Mouse (Mus musculus) forebrain, postnatal 0 days (tissue): Measurements from ENCODE around the gene Unc119b. TPM values are rescaled to one million over a fixed set of nuclear protein-coding genes. Genes with fewer than 3 reads are reported as not detected.
A peak's percentile ranks its signal among the peaks of the same experiment; 100 is the strongest.

ENCODE experiments used
- ATAC-seq: fragments of 200-750 bp; cut with Nextera tagmentation; 2 replicates; pipeline ENCODE4 v1.8.0; 2017; ENCODE audit warnings: mild to moderate bottlenecking, moderate library complexity
- DNase-seq: peaks from one replicate; pipeline ENCODE4 v3.0.0-alpha.2; 2015
- H3K27ac ChIP-seq: fragments of 300-500 bp; sonication (generic); 2 replicates; pipeline ENCODE4 v1.5.1; 2014; ENCODE audit warnings: low read depth, mild to moderate bottlenecking, antibody characterized with exemption, low read length, moderate library complexity, mixed read lengths
- H3K27me3 ChIP-seq: fragments of 300-500 bp; sonication (generic); 2 replicates; pipeline ENCODE4 v1.6.1; 2014; ENCODE audit warnings: mild to moderate bottlenecking, low read length, mixed read lengths; ENCODE audit not compliant: insufficient read depth
- H3K36me3 ChIP-seq: fragments of 300-500 bp; sonication (generic); 2 replicates; pipeline ENCODE4 v1.6.1; 2014; ENCODE audit warnings: mild to moderate bottlenecking, moderate library complexity; ENCODE audit not compliant: insufficient read depth
- H3K4me1 ChIP-seq: fragments of 300-500 bp; sonication (generic); 2 replicates; pipeline ENCODE4 v1.6.1; 2014; ENCODE audit warnings: antibody characterized with exemption; ENCODE audit not compliant: insufficient read depth
- H3K4me2 ChIP-seq: fragments of 300-500 bp; sonication (generic); 2 replicates; pipeline ENCODE4 v1.6.1; 2014; ENCODE audit warnings: low read depth, mild to moderate bottlenecking, moderate library complexity
- H3K4me3 ChIP-seq: fragments of 300-500 bp; sonication (generic); 2 replicates; pipeline ENCODE4 v1.5.1; 2014; ENCODE audit warnings: low read depth, low read length, mixed read lengths
- H3K9ac ChIP-seq: fragments of 300-500 bp; sonication (generic); 2 replicates; pipeline ENCODE4 v1.6.1; 2014; ENCODE audit warnings: mild to moderate bottlenecking
- H3K9me3 ChIP-seq: fragments of 300-500 bp; sonication (generic); 2 replicates; pipeline ENCODE4 v1.6.1; 2016; ENCODE audit warnings: low read length
- CTCF ChIP-seq: sonication (generic); IDR thresholded peaks from 2 replicates; pipeline ENCODE4 v1.5.1; 2016; ENCODE audit warnings: antibody characterized with exemption, control low read depth, low read depth
- WGBS: fragments of 180-500 bp; shearing (Covaris S2); extraction: QIAGEN DNeasy Blood & Tissue Kit; methylation state at CpG from one replicate; pipeline ENCODE4 v1.1.7; 2014; 5-methylcytosine and 5-hydroxymethylcytosine counted together
- polyA plus RNA-seq: library from polyadenylated mRNA; unstranded; fragments of >200 nt; fragmentation: Nextera tagmentation; extraction: Ambion mirVana; gene quantifications from 2 replicates; pipeline ENCODE4 v1.2.1, GENCODE M21; 2015
- total RNA-seq: library from RNA; depleted of rRNA; stranded (reverse); fragments of >200 nt; gene quantifications from 2 replicates; pipeline ENCODE4 v1.2.3, GENCODE M21; 2014

Unc119b gene
- total and polyA plus RNA-seq, 2 experiments from 2014 or later, result 20.3 to 27.2 TPM

DNA sequence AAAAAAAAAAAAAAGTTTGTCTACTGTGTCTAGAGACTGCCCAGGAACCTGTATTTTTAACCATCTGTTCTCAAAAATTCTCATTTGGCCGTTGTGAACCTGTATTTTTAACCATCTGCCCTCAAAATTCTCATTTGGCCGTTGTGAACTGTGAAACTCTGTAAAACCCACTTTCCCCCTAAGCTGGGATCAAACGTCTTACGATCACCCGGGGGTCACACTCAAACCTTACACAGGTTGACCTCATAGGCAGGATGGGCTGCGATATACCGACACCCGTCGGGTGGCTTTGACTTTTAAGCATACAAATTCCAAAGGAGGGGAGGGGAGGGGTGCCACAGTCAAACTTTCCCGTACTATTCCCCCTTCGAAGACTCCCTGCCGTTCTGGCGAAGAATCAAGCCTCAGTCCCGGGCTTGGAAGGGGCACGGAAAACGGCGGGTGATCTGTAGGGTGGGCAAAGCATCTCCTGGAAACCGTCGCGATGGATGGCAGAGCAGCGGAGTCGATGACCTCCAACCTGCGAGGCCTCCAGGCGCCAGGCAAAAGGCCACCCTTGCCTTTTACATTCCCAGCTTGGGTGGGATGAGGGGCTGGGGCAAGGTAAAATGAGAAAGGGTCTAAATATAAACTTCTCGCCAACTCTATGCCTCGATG lies 22.3 kb upstream of the Unc119b start:
- no peak for ATAC-seq
- no peaks in the 10 kb centered on the region for H3K9me3 ChIP-seq
- TF ChIP-seq CTCF, result no peak
- no peak for DNase-seq
- H3K27me3 ChIP-seq, result no peaks in the 10 kb centered on the region
- peaks cover 17% of the 10 kb centered on the region for H3K4me1 ChIP-seq
- WGBS, result 1% methylated on average over 26 of the region's 26 CpGs
- peak overlapping the region; percentile 73 for H3K4me3 ChIP-seq
- peak overlapping the region; percentile 99 for H3K27ac ChIP-seq
- H3K4me2 ChIP-seq, result peak overlapping the region; percentile 94
- peak overlapping the region; percentile 79 for H3K9ac ChIP-seq
- H3K36me3 ChIP-seq, result no peaks in the 10 kb centered on the region

DNA sequence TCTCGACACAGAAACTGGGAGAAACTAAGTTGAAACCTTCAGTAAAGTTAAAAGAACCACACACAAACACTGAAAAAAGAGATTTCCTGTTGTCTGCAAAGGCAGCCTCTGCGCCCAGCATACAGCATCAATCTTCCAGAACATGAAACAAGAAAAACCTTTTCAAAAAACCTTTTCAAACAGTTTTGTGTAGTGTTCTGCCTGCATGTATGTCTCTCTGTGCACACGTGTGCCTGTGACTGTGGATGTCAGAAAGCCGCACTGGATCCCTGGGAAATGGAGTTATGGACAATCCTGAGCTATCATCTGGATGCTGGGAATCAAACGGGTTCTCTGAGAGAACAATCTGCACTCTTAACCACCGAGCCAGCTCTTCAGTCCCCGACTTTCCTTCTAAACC lies 21.6 kb upstream of the Unc119b start:
- H3K4me3 ChIP-seq, result no peak overlapping the region; the same call in 1 of the 2 replicates
- no peak for DNase-seq
- H3K36me3 ChIP-seq, result no peaks in the 10 kb centered on the region
- WGBS, result 61% methylated on average over 7 of the region's 7 CpGs
- H3K4me1 ChIP-seq, result peaks cover 17% of the 10 kb centered on the region
- H3K9ac ChIP-seq, result 0 out of 2 replicates have a peak overlapping the region, but pooled peaks have one; percentile 79
- TF ChIP-seq CTCF, result no peak
- no peak overlapping the region for H3K27ac ChIP-seq
- H3K9me3 ChIP-seq, result no peaks in the 10 kb centered on the region
- no peak for ATAC-seq
- peak overlapping the region; percentile 94 for H3K4me2 ChIP-seq
- no peaks in the 10 kb centered on the region for H3K27me3 ChIP-seq

DNA sequence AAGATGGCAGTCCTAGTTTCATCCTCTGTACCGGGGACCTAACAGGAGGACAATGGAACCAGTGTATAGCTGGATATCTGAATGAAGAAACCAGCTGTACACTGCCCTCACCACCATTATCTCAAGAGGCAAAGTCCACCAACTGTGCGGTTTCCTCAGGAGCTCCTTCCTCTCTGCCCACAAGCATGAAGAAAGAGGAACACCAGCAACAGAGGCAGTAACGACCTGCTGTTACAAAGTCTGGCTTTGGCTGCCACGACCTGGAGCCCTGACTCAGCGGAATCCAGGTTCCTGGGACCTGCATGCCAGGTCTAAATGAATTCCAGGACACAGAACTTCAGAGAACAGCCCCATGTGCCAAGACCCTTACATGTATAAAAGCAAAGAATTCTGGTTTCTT lies 21.1 kb upstream of the Unc119b start:
- DNase-seq, result no peak
- H3K4me3 ChIP-seq, result no peak overlapping the region
- peaks cover 17% of the 10 kb centered on the region for H3K4me1 ChIP-seq
- no peaks in the 10 kb centered on the region for H3K9me3 ChIP-seq
- no peaks in the 10 kb centered on the region for H3K27me3 ChIP-seq
- H3K9ac ChIP-seq, result no peak overlapping the region
- H3K4me2 ChIP-seq, result peak overlapping the region; percentile 94
- ATAC-seq, result no peak
- TF ChIP-seq CTCF, result no peak
- 36% methylated on average over 5 of the region's 5 CpGs for WGBS
- no peak overlapping the region for H3K27ac ChIP-seq
- H3K36me3 ChIP-seq, result 0 out of 2 replicates have a peak, but pooled peaks cover under 1% of the 10 kb centered on the region

DNA sequence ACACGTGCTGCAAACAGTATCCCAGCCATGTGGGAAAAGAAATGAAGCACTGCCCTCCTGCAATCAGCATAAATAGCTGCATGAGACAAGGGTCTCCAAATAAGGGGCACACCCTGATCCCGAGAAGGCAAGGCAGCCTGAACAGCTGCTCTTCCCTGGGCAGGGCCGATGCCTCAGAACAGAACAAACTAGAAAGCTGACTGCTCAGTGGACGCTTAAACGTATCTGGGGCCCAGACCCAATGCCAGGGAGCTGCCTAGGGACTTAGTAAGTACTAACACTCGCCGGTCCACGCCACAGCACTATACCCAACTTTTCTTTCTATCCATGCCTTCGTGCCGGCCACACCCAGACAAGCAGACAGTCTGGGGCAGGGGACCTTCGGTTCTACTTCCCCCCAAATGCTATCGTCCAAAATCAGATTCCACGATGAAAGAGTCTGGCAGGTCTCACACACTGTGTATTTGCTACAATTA lies 20.4 kb upstream of the Unc119b start:
- H3K36me3 ChIP-seq, result peaks cover 6% of the 10 kb centered on the region
- no peaks in the 10 kb centered on the region for H3K9me3 ChIP-seq
- TF ChIP-seq CTCF, result no peak
- ATAC-seq (no peak), DNase-seq (no peak)
- no peak overlapping the region for H3K4me3 ChIP-seq
- H3K27ac ChIP-seq, result no peak overlapping the region
- no peak overlapping the region for H3K9ac ChIP-seq
- H3K4me2 ChIP-seq, result peak overlapping the region; percentile 94
- H3K4me1 ChIP-seq, result peaks cover 17% of the 10 kb centered on the region
- no peaks in the 10 kb centered on the region for H3K27me3 ChIP-seq
- WGBS, result 71% methylated on average over 13 of the region's 13 CpGs

DNA sequence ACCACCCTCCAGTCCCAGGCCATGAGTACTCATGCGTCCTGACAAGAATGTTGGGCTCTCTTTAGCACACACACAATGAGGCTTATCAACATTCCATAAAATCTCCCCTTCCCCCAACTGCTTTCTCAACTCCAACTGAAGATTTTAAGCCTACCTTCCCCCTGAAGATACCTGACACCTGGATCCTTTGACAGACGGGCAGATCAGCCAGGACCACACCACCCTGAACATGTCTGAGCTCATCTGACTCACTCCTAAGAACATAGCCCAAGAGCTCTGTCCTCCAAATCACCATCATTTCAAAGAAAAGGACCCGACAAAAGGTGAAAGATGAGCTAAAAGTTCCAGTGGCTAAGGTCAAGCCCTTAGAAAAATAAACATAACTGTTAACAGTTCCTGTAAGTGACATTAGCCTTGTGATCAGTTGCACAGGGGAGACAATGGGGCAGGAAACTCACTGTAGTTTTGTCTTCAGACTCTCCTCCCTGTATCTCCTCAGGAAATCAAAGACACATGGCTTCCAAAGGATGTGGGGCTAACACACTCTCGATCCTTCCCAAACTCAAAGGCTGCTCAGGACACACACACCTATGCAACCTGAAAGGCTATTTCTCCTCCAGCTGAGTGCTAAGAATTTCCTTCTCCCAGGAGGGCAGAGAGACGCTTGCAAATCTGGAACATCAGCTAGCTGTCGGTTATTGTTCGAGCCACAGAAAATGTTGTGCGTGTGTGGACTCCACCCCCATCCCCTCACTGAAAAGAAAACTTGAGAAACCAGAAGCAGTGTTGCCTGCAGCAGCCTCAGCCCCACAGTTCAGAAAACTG lies 17.6 kb upstream of the Unc119b start:
- no peak for TF ChIP-seq CTCF
- DNase-seq, result no peak
- Histone ChIP-seq H3K4me3 (no peak overlapping the region), H3K4me2 (no peak overlapping the region), H3K9ac (no peak overlapping the region), H3K27me3 (no peaks in the 10 kb centered on the region), H3K27ac (no peak overlapping the region), H3K4me1 (peaks cover 17% of the 10 kb centered on the region), H3K9me3 (no peaks in the 10 kb centered on the region), H3K36me3 (peaks cover 30% of the 10 kb centered on the region)
- ATAC-seq, result no peak
- 70% methylated on average over 8 of the region's 8 CpGs for WGBS

DNA sequence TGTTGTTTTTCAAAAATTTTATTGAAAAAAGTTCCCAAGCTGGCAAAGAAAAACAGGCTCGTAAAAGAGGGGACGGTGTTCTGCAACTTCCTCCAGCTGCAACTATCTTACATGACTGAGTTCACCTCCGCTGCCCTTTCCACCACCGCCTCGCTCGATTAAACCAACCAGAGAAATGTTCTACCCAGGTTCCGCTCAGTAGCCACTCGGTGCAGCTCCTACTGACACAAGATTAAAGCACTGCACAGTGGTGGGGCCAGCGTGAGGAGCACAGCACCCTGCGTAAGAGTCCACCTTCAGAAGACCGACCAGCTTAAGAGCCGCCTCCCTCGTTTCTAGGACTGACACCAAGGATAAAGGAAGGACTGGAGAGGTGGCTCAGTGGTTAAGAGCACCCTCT lies 16.7 kb upstream of the Unc119b start:
- H3K4me1 ChIP-seq, result peaks cover 16% of the 10 kb centered on the region
- no peak overlapping the region for H3K4me2 ChIP-seq
- H3K36me3 ChIP-seq, result peaks cover 38% of the 10 kb centered on the region
- no peak overlapping the region for H3K9ac ChIP-seq
- no peak overlapping the region for H3K27ac ChIP-seq
- H3K27me3 ChIP-seq, result no peaks in the 10 kb centered on the region
- no peak for DNase-seq
- no peak for TF ChIP-seq CTCF
- no peaks in the 10 kb centered on the region for H3K9me3 ChIP-seq
- no peak overlapping the region for H3K4me3 ChIP-seq
- no peak for ATAC-seq
- 88% methylated on average over 13 of the region's 13 CpGs for WGBS

DNA sequence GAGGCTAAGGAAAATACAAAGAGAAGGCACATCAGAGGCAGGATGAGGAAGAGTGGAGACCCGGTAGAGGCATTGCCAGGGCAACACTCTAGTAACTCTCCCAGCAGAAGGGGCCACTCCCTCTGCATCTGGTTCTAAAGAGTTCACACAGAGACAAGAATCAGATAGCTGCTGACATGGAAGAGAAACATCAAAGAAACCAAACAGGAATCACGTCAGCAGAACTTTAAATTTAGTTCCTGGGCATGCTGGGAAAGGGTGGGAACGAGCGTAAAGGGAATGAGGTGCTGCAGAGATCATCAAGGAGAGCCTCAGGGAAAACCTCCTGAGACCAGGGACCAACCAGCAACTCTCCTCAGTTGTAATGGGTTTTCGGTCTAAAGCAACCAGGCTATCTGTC lies 16.2 kb upstream of the Unc119b start:
- WGBS, result 84% methylated on average over 5 of the region's 5 CpGs
- H3K9ac ChIP-seq, result no peak overlapping the region
- TF ChIP-seq CTCF, result no peak
- peaks cover 12% of the 10 kb centered on the region for H3K4me1 ChIP-seq
- no peaks in the 10 kb centered on the region for H3K27me3 ChIP-seq
- no peak overlapping the region for H3K27ac ChIP-seq
- no peaks in the 10 kb centered on the region for H3K9me3 ChIP-seq
- DNase-seq (no peak), ATAC-seq (no peak)
- H3K36me3 ChIP-seq, result peaks cover 42% of the 10 kb centered on the region
- no peak overlapping the region for H3K4me3 ChIP-seq
- H3K4me2 ChIP-seq, result no peak overlapping the region
